Mouse (Mus musculus) bone marrow macrophage, adult 2 months (primary cell): ENCODE measurements around the gene Acp4.
"Not testable (repeated sequence)": the region's sequence is repeated elsewhere in the genome, so short reads cannot be mapped to it uniquely, and the experiment has no call there.

Experiments
- CTCF ChIP-seq: IDR thresholded peaks from 2 replicates; pipeline ENCODE4 v1.5.1; 2012; ENCODE audit warnings: low read depth, mild to moderate bottlenecking, low read length, moderate library complexity
- POLR2A ChIP-seq: IDR thresholded peaks from 2 replicates; pipeline ENCODE4 v1.6.1; 2012; ENCODE audit warnings: mild to moderate bottlenecking, low read depth, low read length, borderline replicate concordance

DNA sequence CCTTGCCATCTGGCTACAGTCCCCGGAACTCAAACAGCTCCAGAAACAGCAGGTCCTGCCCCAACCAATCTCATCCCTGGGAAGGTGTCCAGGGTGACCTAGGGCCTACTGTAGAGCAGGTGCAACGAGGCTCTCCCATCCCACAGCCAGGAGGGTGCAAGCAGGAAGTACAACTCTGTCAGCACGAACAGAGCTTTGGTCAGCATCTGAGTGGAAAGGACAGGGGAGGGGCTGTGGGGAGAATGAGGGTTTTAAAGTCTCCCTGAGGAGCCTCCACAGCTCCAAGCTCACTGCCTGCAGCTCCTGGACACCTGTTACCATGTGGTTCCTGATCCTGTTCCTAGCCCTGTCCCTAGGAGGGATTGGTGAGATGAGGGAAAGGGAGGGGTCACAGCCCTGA, 50.0 kb downstream of the Acp4 start, which contains the start of gene Klk1b4:
- TF ChIP-seq CTCF, POLR2A: not testable (repeated sequence)
